Mouse (Mus musculus) left cerebral cortex, adult 9 months (tissue): ENCODE measurements around the gene Slc7a7.

Experiments
- DNase-seq, 2 experiments: peaks; one replicate each; pipeline ENCODE4 v3.0.0; 2022; ENCODE audit warnings: low spot score in 2 of 2

Slc7a7 gene

DNA sequence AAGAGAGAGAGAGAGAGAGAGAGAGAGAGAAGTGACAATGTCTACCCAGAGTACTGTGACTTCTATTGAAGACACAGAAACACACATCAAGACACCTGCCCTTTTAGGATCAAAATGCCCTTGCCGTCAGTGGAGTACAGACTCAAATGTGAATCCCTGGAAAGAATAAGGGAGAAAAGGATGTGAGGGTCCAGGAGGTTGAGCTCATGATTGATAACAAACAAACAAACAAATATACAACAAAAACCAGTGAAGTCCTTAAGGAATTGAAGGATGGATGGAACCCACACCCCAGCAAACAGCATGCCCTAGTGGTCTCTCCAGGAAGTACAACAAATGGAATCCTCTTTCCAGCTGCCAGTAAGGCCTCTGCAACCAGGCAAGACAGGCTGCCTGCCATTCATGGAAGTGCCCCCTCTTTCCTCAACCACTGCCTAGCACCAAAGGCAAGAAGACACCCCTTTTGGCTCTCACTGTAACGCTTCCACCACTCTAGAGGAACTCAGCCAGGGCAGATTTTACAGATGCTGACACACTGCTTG is 4.9 kb downstream of the Slc7a7 start:
- peak in 1 of 2 experiments; percentile 59 for DNase-seq

DNA sequence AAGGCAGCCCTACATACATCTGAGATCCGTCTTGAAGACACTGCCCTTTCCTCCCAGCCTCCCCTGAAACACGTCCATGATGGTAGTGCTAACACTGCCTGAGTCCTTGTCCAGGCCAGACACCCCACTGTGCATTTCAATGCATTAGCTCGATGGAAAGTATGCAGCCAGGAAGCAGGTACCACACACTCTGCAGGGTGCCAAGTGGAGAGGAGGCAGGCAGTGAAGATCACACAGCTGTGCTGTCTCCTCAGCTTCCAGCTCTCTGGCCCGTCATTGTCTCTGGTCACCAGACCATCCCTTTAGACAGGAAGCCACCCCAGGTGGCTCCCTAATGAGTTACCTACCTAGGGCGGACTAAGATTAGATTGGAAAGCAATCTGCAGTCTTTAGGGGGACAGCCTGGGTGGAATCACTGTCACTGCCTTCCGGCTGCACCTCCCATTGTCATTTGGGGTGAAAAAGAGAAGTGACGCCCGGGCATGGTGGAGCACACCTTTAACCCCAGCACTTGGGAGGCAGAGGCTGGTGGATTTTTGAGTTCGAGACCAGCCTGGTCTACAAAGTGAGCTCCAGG is 5.5 kb downstream of the Slc7a7 start:
- no peak for DNase-seq

DNA sequence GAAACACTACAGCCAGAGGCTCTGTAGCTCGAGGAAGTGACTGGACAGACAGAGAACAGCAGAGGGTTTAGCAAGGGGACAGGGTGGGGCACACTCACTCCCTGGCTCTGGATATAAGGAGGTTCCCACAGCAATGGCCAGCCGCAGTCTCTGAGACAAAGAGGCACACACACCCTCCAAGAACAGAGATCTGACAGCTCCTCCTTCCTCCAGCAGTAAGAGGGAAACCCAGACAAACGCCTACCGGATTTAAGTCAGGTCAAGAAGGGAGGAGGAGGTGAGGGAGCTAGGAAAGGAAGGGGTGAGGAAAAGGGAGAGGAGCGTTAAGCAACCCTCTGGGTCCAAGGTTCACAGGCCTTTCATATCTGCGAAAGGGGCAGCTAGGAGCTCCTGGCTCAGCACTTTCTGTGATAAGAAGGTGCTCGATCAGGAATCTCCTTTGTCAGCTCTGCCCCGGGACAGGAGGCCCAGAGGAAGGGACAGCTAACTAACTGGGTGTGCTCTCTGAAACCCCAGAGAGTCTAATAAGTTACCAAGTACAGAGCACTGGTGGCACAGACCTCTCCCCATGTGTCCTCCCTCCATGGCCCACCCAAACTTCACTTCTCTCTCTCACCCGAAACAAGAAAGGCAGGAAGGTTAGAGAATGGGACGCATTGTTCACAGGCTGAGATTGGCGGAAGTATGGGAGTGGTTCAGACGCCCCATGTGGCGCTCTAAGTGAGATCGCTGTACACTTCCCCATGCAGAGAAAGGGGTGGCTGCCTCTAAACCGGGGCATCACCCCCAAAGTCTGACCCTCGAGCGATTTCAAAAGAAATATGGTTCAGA is 7.4 kb downstream of the Slc7a7 start:
- no peak for DNase-seq

DNA sequence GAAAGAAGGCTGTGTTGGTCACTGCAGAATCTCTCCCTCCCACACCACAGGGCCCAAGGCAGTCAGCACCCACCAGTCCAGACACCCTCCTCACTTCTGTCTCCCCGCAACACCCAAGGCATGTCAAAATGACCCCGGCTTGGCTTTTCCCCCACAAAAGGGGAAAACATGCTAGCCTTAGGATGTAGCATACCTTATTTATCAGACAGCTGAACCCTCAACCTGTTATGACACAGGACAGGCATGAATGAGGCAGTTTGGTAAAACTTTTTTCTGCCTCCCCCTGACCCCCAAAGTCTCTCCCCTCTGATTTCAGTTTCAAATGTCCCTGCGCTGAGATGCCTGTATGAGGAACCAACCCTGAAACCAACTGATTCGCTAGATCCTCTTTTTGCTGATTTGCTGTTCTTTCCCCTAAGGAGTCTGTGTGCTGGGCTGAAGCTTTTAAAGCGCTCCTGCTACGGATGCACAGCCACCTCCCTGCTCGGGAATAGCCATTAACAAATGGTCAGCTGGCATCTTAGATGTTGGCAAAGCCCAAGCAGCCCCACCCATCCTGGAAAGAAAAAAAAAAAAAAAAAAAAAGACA is 8.4 kb downstream of the Slc7a7 start:
- no peak for DNase-seq

DNA sequence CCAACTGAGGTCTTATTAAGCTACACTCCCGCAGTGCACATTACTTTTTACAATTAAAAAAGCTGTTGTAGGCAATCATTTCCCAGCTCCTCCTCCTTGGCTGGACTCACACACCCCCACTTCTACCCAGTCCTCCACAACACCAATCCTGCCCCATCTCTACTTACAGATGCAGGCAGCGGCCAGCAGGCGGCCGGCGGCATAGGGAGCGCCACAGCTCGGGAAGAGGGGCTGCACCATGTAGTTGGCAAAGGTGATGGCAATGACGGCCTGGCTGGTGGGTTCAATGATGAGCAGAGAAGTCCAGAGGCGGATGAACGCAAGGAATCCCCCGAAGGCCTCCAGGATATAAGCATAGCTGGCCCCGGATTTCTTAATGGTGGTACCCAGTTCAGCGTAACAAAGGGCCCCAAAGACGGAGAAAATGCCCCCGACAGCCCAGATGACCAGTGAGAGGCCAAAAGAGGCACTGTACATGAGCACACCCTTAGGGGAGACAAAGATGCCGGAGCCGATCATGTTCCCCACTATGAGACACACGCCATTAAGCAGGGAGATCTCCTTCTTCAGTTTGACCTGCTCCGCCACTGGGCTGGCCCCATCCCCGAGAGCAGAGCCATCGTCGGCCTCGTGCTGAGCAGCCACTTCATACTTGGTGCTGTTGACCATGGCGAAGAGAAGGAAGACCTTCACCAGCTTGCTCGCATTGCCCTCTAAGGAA is 9.1 kb downstream of the Slc7a7 start:
- no peak for DNase-seq

DNA sequence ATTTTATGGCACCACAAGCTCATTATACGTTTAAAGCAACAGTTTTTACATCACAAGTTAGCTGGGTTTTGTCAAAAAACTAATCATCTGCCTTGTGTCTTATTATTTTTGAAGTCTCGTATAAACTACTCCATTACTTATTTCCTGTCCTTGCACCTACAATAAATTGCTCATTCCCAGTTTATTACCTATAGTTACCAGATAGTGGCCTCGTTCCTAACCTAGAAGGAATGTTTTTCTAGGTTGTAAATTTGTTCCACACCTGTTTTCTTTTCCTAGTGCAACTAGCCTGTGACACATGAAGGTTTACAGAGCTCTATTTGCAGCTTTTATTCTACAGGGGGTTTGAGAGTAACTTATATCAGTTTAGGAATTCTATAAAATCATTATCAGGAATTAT is 15.9 kb downstream of the Slc7a7 start:
- DNase-seq = no peak

DNA sequence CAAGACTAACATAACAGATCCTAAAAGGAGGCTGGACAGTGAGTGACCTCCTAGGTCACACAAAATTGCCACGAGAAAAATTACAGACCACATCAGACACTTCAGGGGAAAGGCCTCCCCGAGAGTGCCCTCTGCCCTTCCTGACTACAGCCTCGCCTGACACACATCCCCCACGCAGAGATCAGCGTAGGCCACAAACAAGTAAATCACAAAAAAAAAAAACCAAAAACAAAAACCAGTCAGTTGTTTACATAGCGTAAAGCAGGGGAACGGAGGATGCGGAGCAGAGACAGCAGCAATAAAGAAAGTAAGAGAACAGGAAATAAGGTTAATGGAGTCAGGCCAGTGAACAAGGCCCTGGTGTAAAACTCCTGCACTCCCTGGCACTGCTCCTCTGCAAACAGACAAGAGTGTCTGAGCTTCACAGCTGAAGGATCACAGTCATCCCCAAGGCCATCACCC is 18.6 kb downstream of the Slc7a7 start:
- DNase-seq = no peak

DNA sequence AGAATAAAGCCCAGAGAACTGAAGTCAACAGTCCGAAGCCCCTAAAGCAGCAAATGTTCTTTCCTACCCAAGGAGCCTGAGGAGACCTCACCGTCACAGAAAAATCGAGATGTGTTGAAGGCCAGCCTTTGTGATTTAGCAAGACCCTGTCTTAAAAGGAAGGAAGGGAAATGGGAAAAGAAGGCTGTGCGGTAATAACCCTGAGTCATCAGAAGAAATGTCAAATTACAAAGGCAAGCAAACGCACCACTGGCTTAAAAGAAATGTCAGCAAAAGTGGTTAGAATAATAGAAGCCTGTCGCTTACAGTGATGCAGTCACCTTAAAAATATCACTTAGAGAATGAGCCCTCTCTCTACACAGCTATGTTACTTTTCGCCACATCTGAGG is 19.1 kb downstream of the Slc7a7 start:
- no peak for DNase-seq

DNA sequence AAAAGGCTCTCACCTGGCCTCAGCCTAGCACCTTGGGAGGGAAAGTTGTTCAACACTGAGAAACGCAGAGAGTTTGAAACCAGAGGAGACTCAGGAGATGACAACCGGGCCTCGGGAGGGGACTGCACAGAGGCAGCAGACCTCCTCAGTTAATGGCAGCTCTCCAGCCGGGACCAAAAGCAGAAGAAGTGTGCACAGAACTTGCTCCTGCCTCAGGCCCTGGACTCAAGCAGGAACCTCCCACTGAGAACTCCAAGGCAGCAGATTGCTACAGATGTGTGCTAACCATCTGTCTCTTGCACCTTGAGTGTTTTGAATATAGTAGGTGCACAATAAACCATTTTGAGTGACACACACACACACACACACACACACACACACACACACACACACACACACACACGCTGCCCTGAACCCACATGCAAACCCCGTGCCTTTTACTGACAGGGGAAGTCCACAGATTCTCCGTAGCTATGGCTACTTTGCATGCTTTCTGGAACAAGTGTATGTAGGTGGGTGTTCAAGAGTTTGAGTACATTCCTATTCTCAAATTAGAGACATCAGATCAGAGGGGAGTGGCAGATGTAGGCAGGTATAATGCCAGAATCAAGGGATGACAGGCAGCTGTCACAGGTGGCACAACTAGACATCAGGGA is 19.6 kb downstream of the Slc7a7 start:
- DNase-seq = no peak

DNA sequence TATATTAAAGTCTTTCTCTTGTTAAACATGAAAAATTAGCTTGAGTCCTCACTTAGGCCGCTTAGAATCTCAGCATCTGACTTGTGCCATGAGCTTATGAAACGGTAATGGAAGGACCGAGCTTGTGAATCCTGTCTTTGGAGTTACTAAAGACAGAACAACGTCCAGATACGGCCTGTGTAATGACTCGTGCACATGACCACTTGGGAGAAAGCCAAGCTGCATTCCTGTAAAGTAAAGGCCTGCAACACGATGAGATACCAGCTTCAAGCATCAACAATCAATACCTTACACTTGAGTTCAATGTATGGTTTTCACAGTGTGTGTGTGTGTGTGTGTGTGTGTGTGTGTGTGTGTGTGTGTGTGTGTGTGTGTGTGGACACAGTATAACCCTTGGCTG is 20.9 kb downstream of the Slc7a7 start:
- no peak for DNase-seq

DNA sequence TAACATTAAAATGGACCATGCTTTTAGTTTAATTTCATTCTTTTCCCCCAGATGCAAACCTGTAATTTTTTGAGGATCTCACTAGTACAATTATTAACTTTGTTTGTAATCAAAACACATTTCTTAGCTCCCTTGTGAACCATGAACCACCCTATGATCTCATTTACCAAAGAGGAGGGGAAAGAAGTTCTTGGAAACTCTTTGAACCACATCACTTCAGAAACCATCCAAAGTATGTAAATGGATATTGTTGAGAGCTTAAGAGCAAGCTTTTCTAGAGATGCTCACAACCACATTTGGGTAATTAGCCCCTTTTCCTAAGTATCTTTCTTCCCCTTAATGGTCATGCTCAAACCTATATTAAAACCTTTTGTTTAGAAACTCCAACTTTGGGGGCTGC is 23.3 kb downstream of the Slc7a7 start:
- DNase-seq = no peak

DNA sequence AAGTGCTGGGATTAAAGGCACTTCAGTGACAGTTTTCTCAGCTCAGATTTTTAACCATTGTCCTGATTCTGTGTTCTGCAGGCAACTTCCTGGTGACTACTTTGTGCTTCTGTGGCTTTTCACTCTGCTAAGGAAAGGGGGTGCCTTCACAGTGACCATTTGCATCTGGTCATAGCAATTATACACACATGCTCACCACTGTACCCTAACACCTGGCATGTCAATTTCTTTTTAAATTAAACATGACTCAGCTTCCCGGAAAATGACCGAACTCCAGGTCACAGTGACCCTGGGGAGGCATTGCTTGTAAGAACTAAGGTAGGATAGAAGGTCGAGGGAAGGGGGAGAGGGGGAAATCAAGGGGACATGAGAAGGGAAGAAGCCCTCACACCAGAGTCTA is 23.8 kb downstream of the Slc7a7 start:
- no peak for DNase-seq

DNA sequence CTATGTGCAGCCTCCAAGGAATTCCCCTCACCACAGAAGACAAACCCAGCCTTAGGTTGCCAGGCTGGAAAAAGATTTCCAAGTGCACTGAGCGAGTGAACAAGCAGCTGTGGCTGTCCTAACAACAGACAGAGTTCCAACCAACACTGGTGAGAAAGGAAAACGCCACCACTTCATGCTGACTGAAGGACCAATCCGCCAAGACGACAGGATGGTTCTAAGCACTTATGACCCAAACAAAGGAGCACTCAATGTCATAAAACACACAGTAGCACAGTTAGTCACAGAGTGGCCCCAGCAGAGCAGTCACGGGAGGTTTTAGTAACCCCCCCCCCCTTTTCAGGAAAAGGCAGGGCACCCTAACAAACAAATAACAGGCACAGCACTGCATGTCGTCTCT is 26.7 kb downstream of the Slc7a7 start:
- DNase-seq = no peak

DNA sequence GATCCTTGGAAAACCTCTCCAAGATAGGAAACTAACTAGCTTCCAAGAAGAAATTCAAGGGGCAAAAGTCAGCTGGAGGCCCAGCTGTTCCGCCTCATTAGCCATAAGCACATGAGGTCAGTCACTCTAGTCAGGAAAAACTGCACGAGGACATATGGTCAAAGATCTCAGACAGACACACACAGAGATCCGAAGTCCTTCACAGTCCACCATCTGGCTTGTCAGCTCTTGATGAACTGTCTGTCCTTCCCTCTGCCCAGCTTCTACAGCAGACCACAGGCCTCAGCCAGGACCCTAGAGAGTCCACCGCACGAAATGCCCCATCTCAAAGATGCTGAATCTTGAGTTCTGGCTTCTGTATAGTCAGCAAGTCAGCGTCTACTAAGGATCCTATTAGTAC is 30.0 kb downstream of the Slc7a7 start:
- DNase-seq = no peak

DNA sequence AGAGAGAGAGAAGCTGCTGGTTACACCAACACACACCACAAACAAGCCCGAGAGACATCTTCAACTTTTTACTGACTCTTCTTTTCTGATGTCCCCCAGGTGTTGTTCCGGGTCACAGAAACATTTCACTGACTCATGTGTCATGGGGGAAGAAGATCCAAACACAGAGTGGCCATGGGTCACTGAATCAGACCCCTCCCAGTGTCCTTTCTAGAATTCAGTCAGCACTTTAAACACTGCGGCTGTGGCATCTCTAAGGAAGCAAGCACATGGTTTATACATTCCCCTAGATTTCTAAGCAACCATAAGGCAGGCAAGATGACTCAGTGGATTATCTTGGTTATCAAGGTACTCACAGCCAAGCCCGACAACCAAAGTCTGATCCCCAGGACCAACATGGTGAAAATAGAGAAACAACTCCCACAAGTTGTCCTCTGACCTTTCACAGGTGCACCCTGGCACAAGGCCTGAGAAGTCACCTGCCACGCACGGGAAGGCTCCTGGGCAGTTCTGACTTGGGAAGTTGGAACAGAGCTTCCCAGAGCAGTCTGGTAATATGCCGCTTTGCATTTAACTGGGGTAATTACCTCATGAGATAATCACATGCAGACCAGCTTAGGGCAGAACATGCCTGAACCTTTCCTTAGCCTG is 31.5 kb downstream of the Slc7a7 start:
- DNase-seq = no peak

DNA sequence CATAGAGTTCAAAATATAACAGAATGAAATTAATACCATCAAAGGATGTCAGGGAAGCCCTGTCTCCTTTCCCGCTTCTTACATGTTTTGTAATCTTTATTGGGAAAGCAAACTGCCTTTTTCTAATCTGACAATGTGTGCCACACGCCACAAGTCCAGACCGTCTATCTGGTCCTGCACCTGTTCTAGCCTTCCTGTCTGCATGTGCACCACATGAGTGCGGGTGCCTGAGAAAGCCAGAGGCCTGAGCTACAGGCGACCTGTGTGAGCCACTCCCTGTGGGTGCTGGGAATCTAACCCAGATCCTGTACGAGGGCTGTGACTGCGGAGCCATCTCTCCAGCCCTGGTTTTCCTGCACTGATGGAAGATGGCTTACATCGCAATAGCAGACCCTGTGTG is 33.2 kb downstream of the Slc7a7 start:
- no peak for DNase-seq

DNA sequence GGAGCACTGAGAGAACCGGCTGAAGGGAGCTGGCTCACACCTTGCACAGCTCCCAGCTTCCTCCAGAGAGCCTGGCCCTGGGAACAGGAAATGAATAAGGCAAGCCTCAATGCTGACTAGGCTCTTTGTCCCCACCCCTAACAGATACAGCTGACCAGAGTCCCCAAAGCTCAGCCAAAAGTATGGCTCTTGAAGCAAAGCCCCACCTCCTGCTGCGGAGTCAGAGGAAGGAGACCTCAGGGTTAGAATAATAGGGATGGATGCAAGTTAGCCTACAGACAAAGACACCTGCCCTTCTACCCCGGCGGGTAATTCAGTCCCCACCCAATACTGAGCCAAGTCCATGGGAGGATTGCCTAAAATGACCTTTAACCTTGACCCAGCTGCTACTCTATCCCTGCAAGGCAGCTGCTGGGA is 34.2 kb downstream of the Slc7a7 start:
- no peak for DNase-seq

DNA sequence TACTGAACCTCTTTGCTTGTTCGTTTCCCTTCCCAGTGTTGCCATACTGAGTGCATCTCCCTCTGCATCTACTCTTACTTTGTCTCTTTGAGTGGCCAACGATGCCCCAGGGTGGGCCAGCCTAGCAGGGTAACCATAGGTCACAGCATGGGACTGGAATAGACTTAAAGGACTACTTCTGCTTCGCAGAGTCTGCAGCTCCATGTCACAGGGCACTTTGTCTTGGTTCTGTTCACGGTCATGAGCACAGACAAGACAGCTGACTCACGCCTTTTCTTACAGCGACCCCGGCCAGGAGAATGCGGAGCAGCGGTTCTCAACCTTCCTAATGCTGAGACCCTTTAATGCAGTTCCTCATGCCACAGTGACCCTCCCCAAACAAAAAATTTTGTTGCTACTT is 34.9 kb downstream of the Slc7a7 start:
- peak in 1 of 2 experiments; percentile 10 for DNase-seq

DNA sequence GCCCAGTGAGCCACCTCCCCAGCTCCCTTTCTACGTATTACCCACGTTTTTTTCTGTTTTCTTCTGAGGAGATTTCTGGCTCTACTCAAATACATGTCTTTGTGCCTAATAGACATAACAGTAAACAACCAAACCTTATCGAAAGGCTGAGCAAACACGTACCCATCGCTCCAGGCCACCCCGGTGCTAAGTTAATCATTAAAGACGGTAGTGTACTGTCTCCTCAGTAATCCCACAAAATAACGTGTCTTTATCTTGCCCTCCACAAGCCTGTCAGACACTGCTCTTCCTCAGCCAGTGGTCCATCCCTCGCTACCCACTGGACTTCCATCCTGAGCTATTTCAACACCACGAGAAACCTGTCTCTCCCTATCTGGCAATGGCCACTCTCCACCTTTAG is 35.8 kb downstream of the Slc7a7 start:
- no peak for DNase-seq

DNA sequence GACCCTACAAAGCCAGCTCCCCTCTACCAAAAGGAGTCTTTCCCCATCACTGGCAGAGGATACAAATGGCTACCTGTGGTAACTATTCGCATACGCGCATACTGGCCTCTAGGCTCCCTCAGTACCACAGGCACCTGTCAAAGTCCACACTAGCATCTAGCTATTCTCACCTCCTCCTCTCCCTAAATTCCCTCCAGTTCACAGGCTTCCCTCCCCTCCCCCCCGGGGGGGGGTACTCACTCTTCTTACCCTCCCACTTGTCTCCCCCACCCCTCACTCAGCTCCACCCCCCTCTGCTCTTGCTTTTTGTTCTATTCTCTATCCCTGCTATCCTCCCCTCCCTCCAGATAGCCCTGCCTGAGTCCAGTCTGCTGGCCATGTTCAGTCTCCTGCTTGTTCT is 37.0 kb downstream of the Slc7a7 start:
- DNase-seq = no peak

DNA sequence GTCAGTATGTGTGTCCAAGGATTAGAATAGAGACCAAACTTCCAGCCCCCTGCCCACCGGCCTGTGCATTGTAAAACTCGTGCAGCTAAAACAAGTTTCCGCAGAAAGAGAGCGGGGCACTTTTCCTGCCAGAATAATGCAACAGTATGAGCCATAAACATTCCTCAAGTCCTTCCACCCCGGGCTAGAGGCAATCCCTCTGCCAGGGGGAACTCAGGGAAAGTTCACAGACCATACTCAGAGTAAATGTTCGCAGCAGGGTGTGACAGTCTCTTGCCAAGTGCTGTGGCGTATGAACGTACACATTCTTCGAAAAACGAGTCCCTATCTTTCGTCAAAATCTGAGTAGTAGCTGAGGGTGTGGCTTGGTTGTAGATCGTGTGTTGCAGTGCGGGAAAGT is 38.0 kb downstream of the Slc7a7 start:
- DNase-seq = no peak
